Mouse (Mus musculus) ZHBTc4 (cell line): ENCODE measurements around the gene Nup214.
"Not testable (repeated sequence)": the region's sequence is repeated elsewhere in the genome, so short reads cannot be mapped to it uniquely, and the experiment has no call there.

Source experiments
- DNase-seq: peaks from one replicate; pipeline ENCODE4 v3.0.0-alpha.2; 2011; ENCODE audit warnings: low read depth, low spot score

Gene Nup214

GRCm38 (mm10) chr2:31964191-31964590 lies 10.0 kb upstream of the Nup214 start:
- no peak for DNase-seq

- peak; percentile 67 for DNase-seq
Observed at GRCm38 (mm10) chr2:31965110-31965509, 9.1 kb upstream of the Nup214 start.

GRCm38 (mm10) chr2:31966801-31967200 lies 7.4 kb upstream of the Nup214 start:
- DNase-seq: no peak

GRCm38 (mm10) chr2:31972589-31972988 lies 1.6 kb upstream of the Nup214 start:
- no peak for DNase-seq

- DNase-seq: no peak
Observed at GRCm38 (mm10) chr2:31974809-31975371, 654 bp downstream of the Nup214 start.

- no peak for DNase-seq
Observed at GRCm38 (mm10) chr2:31987774-31988173, 13.5 kb downstream of the Nup214 start.

GRCm38 (mm10) chr2:31990961-31991360 lies 16.7 kb downstream of the Nup214 start:
- DNase-seq: no peak

- no peak for DNase-seq
Observed at GRCm38 (mm10) chr2:31994896-31995295, 20.7 kb downstream of the Nup214 start.

- DNase-seq: no peak
Observed at GRCm38 (mm10) chr2:31996060-31996459, 21.8 kb downstream of the Nup214 start.

GRCm38 (mm10) chr2:31997539-31997938 lies 23.3 kb downstream of the Nup214 start:
- no peak for DNase-seq

GRCm38 (mm10) chr2:31998443-31998842 lies 24.2 kb downstream of the Nup214 start:
- peak; percentile 16 for DNase-seq

- no peak for DNase-seq
Observed at GRCm38 (mm10) chr2:32008311-32008710, 34.1 kb downstream of the Nup214 start.

- DNase-seq: no peak
Observed at GRCm38 (mm10) chr2:32008716-32009115, 34.5 kb downstream of the Nup214 start.

- DNase-seq: no peak
Observed at GRCm38 (mm10) chr2:32019704-32020103, 45.5 kb downstream of the Nup214 start.

- DNase-seq: no peak
Observed at GRCm38 (mm10) chr2:32020229-32020628, 46.0 kb downstream of the Nup214 start.

GRCm38 (mm10) chr2:32024372-32024771 lies 50.1 kb downstream of the Nup214 start:
- no peak for DNase-seq

GRCm38 (mm10) chr2:32029636-32030035 lies 55.4 kb downstream of the Nup214 start:
- DNase-seq: peak; percentile 15

GRCm38 (mm10) chr2:32033436-32033835 lies 59.2 kb downstream of the Nup214 start:
- no peak for DNase-seq

- no peak for DNase-seq
Observed at GRCm38 (mm10) chr2:32034206-32034605, 60.0 kb downstream of the Nup214 start.

- no peak for DNase-seq
Observed at GRCm38 (mm10) chr2:32037279-32037858, 63.1 kb downstream of the Nup214 start.

GRCm38 (mm10) chr2:32038661-32039081 lies 64.4 kb downstream of the Nup214 start:
- no peak for DNase-seq

GRCm38 (mm10) chr2:32040646-32041045 lies 66.4 kb downstream of the Nup214 start:
- DNase-seq: not testable (repeated sequence)

- DNase-seq: no peak
Observed at GRCm38 (mm10) chr2:32041087-32041486, 66.9 kb downstream of the Nup214 start.

GRCm38 (mm10) chr2:32043836-32044235 lies 69.6 kb downstream of the Nup214 start:
- no peak for DNase-seq
